Mouse (Mus musculus): Measurements from ENCODE around the gene Ift81. TPM values are rescaled to one million over a fixed set of nuclear protein-coding genes. Genes with fewer than 3 reads are reported as not detected.
A peak's percentile ranks its signal among the peaks of the same experiment; 100 is the strongest.

Ift81 gene
- total RNA-seq, 2 experiments from 2014 or later, result 1.8 to 2.7 TPM

DNA sequence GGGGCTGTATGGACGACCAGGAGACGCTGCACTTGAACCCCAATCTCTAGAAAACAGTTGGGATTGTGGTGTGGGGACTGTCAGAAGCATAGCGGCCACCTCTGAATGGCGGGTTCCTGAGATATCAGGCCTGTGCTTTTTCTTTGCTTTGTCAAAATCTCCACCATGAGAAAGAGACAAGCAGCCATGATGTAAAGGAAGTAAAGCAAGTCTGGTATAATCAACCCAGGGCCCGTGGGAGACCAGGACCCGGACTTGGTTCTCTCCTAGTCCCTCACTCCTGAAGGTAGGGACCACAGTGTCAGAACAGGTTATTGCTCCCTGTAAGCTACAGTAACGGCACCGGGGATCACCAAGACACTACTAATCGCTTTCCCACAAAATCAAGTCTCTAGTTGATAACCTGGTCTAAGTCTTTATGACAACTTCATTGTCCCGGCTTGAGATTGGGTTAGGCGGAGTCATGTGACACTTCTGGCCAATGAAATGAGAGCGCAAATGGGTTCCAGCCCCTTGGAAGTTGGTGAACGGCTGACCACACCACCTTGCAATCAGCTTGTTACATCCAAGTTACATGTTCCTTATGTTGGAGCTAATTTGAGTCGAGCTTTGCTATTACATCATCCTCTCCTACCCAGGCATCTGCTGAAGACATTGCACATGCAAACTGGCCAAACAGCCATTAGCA lies 11.4 kb upstream of the Ift81 start:
- ATAC-seq (replicated peaks; ENCODE audit: poor library complexity), result peak; percentile 18; the same call in 1 of the 2 replicates

- ATAC-seq (replicated peaks; ENCODE audit: poor library complexity), result peak; percentile 16; the same call in 1 of the 2 replicates
Measured at GRCm38 (mm10) chr5:122624952-122625479, 10.7 kb upstream of the Ift81 start.

DNA sequence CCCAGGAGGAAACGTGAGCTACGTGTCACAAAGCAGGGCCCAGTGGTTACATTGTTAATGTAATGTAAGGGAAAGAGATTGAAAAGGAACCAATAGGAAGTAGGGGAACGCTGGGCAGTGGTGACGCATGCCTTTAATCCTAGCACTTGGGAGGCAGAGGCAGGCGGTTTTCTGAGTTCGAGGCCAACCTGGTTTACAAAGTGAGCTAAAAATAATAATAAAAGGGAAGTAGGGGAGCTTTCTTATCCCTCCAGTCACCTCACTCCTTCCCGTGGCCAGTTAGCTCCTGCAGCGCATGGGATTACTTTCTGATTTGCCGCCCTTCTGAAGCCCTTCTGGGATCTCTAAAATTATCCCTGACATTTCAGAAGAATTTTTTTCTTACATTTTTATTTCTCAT lies 9.5 kb upstream of the Ift81 start:
- ATAC-seq (replicated peaks; ENCODE audit: poor library complexity), result no peak

- ATAC-seq (replicated peaks; ENCODE audit: poor library complexity), result no peak
Measured at GRCm38 (mm10) chr5:122622526-122622925, 8.2 kb upstream of the Ift81 start.

GRCm38 (mm10) chr5:122621376-122621886 lies 7.1 kb upstream of the Ift81 start:
- ATAC-seq (replicated peaks; ENCODE audit: poor library complexity), result no peak

DNA sequence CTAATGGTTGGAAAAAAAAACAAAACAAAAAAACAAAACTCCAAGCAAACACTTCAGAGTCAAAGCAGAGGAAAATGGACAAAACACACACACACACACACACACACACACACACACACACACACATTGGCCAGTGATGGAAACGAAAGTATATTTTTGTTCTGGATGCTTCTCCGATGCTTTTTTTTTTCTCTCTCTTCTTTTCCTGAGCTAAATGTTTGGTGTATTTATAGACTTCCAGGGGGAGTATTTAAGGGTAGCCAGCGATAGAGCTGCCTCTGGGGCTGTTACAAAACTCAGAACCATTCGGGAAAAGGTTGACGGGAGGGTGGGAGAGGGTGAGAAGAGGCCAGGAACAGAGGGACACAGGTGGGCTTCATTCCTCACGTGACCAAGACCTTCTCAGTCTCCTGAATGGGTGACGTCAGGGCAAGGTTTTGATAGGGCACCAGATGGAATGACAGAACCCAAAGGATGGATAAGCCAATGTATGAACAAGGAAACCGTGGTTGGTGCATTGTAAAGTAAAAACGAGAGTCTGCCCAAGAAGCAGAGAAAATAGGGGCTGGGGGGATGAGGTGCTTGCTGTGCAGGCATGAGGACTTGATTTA lies 5.5 kb upstream of the Ift81 start:
- ATAC-seq (replicated peaks; ENCODE audit: poor library complexity), result no peak

GRCm38 (mm10) chr5:122617718-122618117 lies 3.4 kb upstream of the Ift81 start:
- ATAC-seq (replicated peaks; ENCODE audit: poor library complexity), result no peak

DNA sequence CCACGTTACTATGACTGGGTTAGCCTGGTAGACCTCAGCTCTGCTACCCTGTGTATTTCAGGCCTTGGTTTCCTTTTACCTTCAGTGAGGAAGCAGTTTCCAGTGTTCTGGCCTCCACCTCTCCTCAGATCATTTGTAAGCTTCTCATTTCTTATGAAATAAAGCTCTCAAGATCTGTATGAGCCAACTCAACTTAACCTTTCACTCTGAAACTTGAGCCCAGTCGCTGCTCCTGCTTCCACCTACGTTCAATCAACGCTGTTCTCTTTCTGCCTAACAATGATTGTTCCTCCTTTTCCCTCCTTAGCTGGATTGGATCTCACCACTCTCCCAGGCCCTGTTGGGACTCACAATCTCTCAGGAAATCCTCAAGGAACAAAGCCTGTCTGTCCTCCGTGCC lies 2.7 kb downstream of the Ift81 start:
- ATAC-seq (replicated peaks; ENCODE audit: poor library complexity), result no peak

DNA sequence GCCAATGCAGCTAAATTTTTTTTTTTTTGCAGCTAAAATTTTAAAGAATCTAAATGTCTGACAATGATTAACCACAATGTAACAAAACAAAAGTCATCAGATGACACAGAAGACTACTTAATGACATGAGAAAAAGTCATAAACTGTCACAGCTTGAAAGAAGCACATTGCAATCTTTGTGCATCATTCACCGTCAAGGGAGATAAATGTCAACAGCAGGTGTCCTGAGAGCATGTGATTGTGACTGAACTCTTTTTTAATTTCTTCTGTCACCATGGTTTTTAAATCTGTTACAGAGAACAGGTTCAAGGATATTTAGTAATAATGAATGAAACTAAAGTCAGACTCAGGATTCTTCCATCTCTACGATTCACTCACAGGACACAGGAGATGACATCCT lies 9.4 kb downstream of the Ift81 start:
- no peak for ATAC-seq (replicated peaks; ENCODE audit: poor library complexity)

- peak; percentile 99 for ATAC-seq (replicated peaks; ENCODE audit: poor library complexity)
Measured at GRCm38 (mm10) chr5:122602233-122602632, 12.1 kb downstream of the Ift81 start.

GRCm38 (mm10) chr5:122595470-122595869 lies 18.8 kb downstream of the Ift81 start:
- no peak for ATAC-seq (replicated peaks; ENCODE audit: poor library complexity)

DNA sequence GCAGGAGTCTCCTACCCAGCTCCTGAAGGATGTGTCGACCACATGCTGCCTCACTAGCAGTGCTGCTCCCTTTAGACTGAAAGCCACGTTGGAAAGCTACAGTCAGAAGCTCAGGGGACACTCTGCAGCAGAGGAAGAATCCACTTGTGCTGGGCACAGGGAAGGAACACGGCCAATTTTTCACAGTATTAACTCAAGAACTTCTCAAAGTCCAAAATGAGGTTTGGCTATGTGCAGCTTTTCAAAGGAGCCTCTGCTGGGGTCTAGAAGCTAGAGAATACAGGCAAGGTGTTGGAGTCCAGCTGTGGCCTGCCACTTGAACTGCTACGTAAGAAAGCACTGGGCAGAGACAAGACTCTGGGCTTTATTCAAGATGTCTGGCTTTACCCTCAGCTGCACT lies 24.4 kb downstream of the Ift81 start:
- ATAC-seq (replicated peaks; ENCODE audit: poor library complexity), result no peak

GRCm38 (mm10) chr5:122585546-122585945 lies 28.8 kb downstream of the Ift81 start:
- ATAC-seq (replicated peaks; ENCODE audit: poor library complexity), result no peak

- ATAC-seq (replicated peaks; ENCODE audit: poor library complexity), result no peak
Measured at GRCm38 (mm10) chr5:122584093-122584492, 30.2 kb downstream of the Ift81 start.

DNA sequence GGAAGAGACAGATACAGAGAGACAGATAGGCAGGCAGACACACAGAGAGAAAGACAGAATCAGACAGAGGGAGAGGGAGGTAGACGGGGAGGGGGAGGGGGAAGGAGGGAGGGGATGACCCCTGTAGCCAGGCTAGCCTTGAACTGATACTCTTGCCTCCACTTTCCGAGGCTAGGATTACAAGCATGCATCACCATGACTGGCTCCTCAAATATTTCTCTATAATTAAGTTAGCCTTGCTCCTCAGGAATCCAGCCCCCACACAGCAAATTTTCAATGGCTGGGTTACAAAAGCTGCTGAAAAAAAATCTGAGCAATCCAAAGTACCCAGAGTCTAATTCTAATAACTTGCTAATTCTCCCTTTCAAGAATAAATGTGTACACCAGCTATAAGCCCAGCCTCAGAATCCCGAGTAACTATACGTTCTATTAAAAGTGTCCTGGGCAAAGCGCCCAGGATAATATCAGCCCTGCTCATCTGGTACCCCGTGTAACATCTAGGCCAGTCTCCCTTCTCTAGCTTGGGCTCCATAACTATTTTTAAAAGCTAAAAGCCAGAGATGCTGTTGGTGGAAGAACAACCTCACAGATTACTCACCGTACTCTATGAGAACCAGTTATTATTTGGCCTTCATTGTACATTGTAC lies 37.5 kb downstream of the Ift81 start:
- ATAC-seq (replicated peaks; ENCODE audit: poor library complexity), result 0 out of 2 replicates have a peak, but pooled peaks have one; percentile 17

- no peak for ATAC-seq (replicated peaks; ENCODE audit: poor library complexity)
Measured at GRCm38 (mm10) chr5:122572001-122572400, 42.3 kb downstream of the Ift81 start.

GRCm38 (mm10) chr5:122566626-122567025 lies 47.7 kb downstream of the Ift81 start:
- no peak for ATAC-seq (replicated peaks; ENCODE audit: poor library complexity)

DNA sequence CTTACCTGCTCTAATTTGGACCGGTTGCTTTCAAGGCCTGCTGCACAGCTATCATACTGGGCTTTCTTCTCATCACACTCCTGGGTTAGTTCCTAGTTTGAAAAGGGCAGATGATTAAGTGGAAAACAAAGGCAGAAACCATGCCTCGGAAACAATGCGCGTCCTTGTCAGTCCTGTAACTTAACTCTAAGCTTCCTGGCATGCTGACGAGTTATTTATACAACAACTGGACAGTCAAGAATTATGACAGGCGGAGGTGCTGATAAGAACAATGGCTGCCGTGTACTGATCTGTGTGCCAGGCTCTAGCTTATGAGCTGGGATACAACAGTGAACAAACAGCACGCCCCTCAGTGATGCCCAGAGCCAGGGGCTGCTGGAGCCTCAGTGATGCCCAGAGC lies 53.7 kb downstream of the Ift81 start:
- ATAC-seq (replicated peaks; ENCODE audit: poor library complexity), result no peak

- no peak for ATAC-seq (replicated peaks; ENCODE audit: poor library complexity)
Measured at GRCm38 (mm10) chr5:122558127-122558526, 56.2 kb downstream of the Ift81 start.

- ATAC-seq (replicated peaks; ENCODE audit: poor library complexity), result no peak
Measured at GRCm38 (mm10) chr5:122555107-122555506, 59.2 kb downstream of the Ift81 start.

- no peak for ATAC-seq (replicated peaks; ENCODE audit: poor library complexity)
Measured at GRCm38 (mm10) chr5:122552638-122553037, 61.7 kb downstream of the Ift81 start.

GRCm38 (mm10) chr5:122550460-122550859 lies 63.9 kb downstream of the Ift81 start:
- ATAC-seq (replicated peaks; ENCODE audit: poor library complexity), result no peak
